Mouse (Mus musculus): Measurements from ENCODE around the gene Prop1. TPM values are rescaled to one million over a fixed set of nuclear protein-coding genes. Genes with fewer than 3 reads are reported as not detected.

Gene Prop1
- polyA plus RNA-seq, 1 experiment from 2014 or later: not detected

DNA sequence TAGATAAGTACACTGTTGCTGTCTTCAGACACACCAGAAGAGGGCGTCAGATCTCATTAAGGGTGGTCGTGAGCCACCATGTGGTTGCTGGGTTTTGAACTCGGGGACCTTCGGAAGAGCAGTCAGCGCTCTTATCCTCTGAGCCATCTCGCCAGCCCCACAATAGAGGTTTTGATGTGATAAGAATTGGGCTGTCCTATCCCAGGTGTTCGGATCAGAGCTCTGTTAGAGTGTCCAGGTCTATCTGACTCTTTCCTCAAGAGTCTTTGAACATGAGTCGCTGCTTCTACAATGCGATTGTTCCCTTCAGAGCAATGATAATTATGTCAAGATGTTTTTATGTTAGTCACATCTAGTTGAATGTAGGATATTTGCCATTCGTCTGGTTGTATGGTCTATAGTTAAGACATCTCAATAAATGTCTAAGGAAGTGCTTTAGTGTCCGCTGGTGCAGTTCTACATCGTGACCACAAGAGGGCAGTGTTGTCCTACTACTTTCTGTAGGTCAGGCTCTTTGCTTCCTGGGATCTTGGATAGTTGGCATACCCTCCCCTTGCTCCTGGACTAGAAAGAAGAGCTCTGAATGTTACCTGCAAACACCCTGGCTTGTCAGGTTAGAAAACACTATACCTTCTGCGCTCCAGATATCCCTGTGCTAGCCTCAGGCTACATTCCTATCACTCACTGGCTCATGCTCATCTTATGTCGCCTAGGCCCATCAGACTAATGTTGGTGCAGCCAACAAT lies 13.8 kb downstream of the Prop1 start:
- ATAC-seq (ENCODE audit: low FRiP score): peak; percentile 51
- peak; percentile 89 for DNase-seq (ENCODE audit: low spot score)
- WGBS: 37% methylated on average over 14 of the region's 14 CpGs

DNA sequence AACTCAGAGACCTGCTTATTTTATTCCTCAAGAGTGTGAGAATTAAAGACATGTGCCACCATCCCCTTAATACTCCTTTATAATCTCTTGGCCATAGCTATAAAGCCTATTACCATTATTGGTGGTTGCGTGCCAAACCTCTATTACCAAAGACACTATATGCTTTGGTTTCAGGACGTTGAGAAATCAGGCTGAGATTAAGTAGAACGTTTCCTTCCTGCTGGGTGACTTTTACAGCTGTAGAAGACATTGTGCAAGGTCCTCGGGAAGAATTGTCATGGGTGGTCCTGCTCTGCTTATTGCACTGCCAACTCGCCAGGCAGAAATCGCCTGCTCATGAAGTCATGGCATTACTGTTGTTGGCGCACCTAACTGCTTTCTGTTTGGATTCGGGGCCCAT lies 15.1 kb downstream of the Prop1 start:
- Histone ChIP-seq H3K9me3 (ENCODE audit: control insufficient read depth, low read length) (no peaks in the 10 kb centered on the region), H3K27me3 (ENCODE audit: control insufficient read depth, insufficient read depth, low read length) (no peaks in the 10 kb centered on the region), H3K4me1 (replicated peaks; ENCODE audit: control insufficient read depth, insufficient read depth, low read length) (no peaks in the 10 kb centered on the region), H3K4me2 (replicated peaks) (no peak overlapping the region), H3K4me3 (replicated peaks; ENCODE audit: low read length) (no peak overlapping the region), H3K27ac (no peak overlapping the region), H3K9ac (no peak overlapping the region), H3K36me3 (replicated peaks; ENCODE audit: control insufficient read depth, insufficient read depth) (no peaks in the 10 kb centered on the region)
- no peak for DNase-seq (ENCODE audit: low spot score)
- ATAC-seq (ENCODE audit: low FRiP score): no peak
- WGBS: 78% methylated on average over 8 of the region's 8 CpGs

More for the DNA sequence above, 13.8 kb downstream of the Prop1 start:
- H3K4me3 ChIP-seq (replicated peaks; ENCODE audit: low read length): no peak overlapping the region
- no peaks in the 10 kb centered on the region for H3K27me3 ChIP-seq (ENCODE audit: control insufficient read depth, insufficient read depth, low read length)
- H3K4me2 ChIP-seq (replicated peaks): no peak overlapping the region
- H3K4me1 ChIP-seq (replicated peaks; ENCODE audit: control insufficient read depth, insufficient read depth, low read length): no peaks in the 10 kb centered on the region
- H3K9ac ChIP-seq: no peak overlapping the region
- no peaks in the 10 kb centered on the region for H3K9me3 ChIP-seq (ENCODE audit: control insufficient read depth, low read length)
- H3K36me3 ChIP-seq (replicated peaks; ENCODE audit: control insufficient read depth, insufficient read depth): no peaks in the 10 kb centered on the region
- H3K27ac ChIP-seq: no peak overlapping the region

DNA sequence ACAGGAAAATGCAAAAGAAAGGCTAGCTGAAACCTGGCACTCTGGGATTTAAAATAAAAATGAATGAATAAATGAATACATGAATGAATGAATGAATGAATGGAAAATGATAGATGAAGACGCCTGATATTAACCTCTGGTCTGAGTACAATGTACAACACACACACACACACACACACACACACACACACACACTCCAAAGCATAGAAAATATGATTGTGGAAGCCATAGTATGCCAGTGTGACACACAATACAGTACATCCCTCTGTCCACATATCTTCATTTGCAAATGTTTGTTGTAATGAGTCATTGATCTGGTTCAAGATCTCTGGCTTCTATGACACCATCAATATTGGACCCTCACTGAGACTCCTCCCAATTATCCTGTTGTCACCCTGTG lies 21.5 kb downstream of the Prop1 start:
- peaks cover 5% of the 10 kb centered on the region; the same call in 1 of the 2 replicates for H3K4me1 ChIP-seq (replicated peaks; ENCODE audit: control insufficient read depth, insufficient read depth, low read length)
- H3K27me3 ChIP-seq (ENCODE audit: control insufficient read depth, insufficient read depth, low read length): no peaks in the 10 kb centered on the region
- peak overlapping the region; percentile 55; the same call in 1 of the 2 replicates for H3K4me3 ChIP-seq (replicated peaks; ENCODE audit: low read length)
- DNase-seq (ENCODE audit: low spot score) (no peak), ATAC-seq (ENCODE audit: low FRiP score) (no peak)
- H3K9me3 ChIP-seq (ENCODE audit: control insufficient read depth, low read length): no peaks in the 10 kb centered on the region
- H3K4me2 ChIP-seq (replicated peaks): peak overlapping the region; percentile 86
- WGBS: 56% methylated on average over 1 of the region's 1 CpGs
- no peaks in the 10 kb centered on the region for H3K36me3 ChIP-seq (replicated peaks; ENCODE audit: control insufficient read depth, insufficient read depth)
- H3K27ac ChIP-seq: peak overlapping the region; percentile 81
- H3K9ac ChIP-seq: peak overlapping the region; percentile 42

DNA sequence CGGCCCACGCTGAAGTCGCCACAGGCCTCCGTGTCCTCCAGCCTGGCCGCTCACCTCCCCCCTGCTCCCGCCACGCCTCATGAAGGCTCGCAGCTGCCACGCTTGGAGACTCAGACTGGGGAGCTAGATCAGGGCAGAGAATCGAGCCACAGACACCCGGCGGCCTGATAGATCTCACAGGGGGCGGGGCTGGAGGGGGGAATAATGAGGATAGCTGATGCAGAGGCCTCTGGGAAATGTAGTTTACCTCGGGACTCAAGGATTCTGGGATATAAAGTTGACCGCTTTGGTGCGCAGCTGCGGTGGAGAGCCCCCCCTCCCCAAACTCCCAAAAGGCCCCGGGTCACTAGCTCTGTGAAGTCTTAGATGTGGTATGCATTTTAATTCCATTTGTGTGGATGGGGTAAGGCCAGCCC lies 22.1 kb downstream of the Prop1 start, which contains the start of gene Zfp354b:
Gene Zfp354b (minus strand): TSS at position 183 of the 416 bp plus-strand sequence.
- Histone ChIP-seq H3K27me3 (ENCODE audit: control insufficient read depth, insufficient read depth, low read length) (no peaks in the 10 kb centered on the region), H3K9me3 (ENCODE audit: control insufficient read depth, low read length) (no peaks in the 10 kb centered on the region), H3K4me3 (replicated peaks; ENCODE audit: low read length) (peak within 1 kb of the TSS; percentile 55), H3K4me2 (replicated peaks) (peak within 1 kb of the TSS; percentile 86), H3K4me1 (replicated peaks; ENCODE audit: control insufficient read depth, insufficient read depth, low read length) (peaks cover 5% of the 10 kb centered on the region; the same call in 1 of the 2 replicates), H3K27ac (peak within 1 kb of the TSS; percentile 81), H3K36me3 (replicated peaks; ENCODE audit: control insufficient read depth, insufficient read depth) (no peaks in the 10 kb centered on the region), H3K9ac (peak within 1 kb of the TSS; percentile 73)
- DNase-seq (ENCODE audit: low spot score): peak; percentile 94
- ATAC-seq (ENCODE audit: low FRiP score): peak; percentile 96
- WGBS: under 1% methylated on average over 18 of the region's 18 CpGs

DNA sequence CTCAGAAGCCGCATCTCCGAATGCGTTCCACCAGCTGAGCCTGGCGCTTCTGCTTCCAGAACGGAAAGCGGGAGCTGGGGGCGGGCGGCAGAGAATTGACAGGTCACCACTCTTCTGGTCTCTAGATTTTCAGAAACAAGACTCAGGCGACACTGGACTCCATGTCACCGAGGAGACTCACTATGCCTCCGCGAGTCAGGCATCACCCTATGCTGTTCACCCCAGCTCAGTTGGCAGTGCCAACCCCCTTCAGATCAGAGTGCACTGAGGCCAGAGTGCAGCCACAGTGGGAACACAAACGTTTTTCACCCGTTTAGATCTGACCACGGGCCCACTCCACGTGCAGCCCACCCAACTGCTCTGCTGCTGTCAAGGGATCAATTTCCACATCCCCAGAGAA lies 22.5 kb downstream of the Prop1 start:
- Histone ChIP-seq H3K4me1 (replicated peaks; ENCODE audit: control insufficient read depth, insufficient read depth, low read length) (peaks cover 5% of the 10 kb centered on the region; the same call in 1 of the 2 replicates), H3K9me3 (ENCODE audit: control insufficient read depth, low read length) (no peaks in the 10 kb centered on the region)
- WGBS: under 1% methylated on average over 16 of the region's 16 CpGs

DNA sequence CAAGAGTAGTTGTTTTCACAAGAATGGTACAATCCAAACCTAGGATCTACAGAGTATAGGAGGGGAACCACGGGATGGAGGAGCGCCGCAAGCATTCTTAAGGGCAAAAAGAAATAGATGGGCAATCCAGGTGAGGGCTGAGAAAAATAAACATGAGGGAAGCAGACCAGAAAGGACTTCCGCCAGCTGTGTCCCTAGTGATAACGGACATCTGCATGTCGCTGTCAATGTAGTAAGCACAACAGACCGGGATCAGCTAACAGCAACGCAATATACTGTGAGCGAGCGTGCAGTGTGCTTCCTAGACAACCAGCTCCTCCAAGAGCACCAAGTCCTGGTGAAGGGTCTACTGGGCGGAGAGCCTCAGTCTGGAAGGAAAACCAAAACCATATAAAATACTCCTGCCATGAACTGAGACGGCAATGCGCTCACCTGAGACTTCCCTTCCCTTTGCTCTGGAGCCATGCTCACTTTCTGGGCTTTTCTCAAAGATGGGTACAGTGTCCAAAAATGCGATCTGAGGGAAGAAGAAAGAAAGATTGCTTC lies 23.0 kb downstream of the Prop1 start:
- Histone ChIP-seq H3K4me3 (replicated peaks; ENCODE audit: low read length) (peak overlapping the region; percentile 55), H3K9me3 (ENCODE audit: control insufficient read depth, low read length) (no peaks in the 10 kb centered on the region), H3K27ac (peak overlapping the region; percentile 81), H3K4me1 (replicated peaks; ENCODE audit: control insufficient read depth, insufficient read depth, low read length) (peaks cover 5% of the 10 kb centered on the region; the same call in 1 of the 2 replicates), H3K27me3 (ENCODE audit: control insufficient read depth, insufficient read depth, low read length) (no peaks in the 10 kb centered on the region), H3K9ac (peak overlapping the region; percentile 73), H3K36me3 (replicated peaks; ENCODE audit: control insufficient read depth, insufficient read depth) (no peaks in the 10 kb centered on the region), H3K4me2 (replicated peaks) (peak overlapping the region; percentile 86)
- WGBS: 27% methylated on average over 14 of the region's 14 CpGs
- ATAC-seq (ENCODE audit: low FRiP score) (no peak), DNase-seq (ENCODE audit: low spot score) (peak; percentile 44)

More for the DNA sequence above, 22.5 kb downstream of the Prop1 start:
- ATAC-seq (ENCODE audit: low FRiP score): peak; percentile 67
- peak overlapping the region; percentile 81 for H3K27ac ChIP-seq
- peak overlapping the region; percentile 55 for H3K4me3 ChIP-seq (replicated peaks; ENCODE audit: low read length)
- no peaks in the 10 kb centered on the region for H3K27me3 ChIP-seq (ENCODE audit: control insufficient read depth, insufficient read depth, low read length)
- H3K4me2 ChIP-seq (replicated peaks): peak overlapping the region; percentile 86
- peak overlapping the region; percentile 73 for H3K9ac ChIP-seq
- H3K36me3 ChIP-seq (replicated peaks; ENCODE audit: control insufficient read depth, insufficient read depth): no peaks in the 10 kb centered on the region
- DNase-seq (ENCODE audit: low spot score): peak; percentile 40

DNA sequence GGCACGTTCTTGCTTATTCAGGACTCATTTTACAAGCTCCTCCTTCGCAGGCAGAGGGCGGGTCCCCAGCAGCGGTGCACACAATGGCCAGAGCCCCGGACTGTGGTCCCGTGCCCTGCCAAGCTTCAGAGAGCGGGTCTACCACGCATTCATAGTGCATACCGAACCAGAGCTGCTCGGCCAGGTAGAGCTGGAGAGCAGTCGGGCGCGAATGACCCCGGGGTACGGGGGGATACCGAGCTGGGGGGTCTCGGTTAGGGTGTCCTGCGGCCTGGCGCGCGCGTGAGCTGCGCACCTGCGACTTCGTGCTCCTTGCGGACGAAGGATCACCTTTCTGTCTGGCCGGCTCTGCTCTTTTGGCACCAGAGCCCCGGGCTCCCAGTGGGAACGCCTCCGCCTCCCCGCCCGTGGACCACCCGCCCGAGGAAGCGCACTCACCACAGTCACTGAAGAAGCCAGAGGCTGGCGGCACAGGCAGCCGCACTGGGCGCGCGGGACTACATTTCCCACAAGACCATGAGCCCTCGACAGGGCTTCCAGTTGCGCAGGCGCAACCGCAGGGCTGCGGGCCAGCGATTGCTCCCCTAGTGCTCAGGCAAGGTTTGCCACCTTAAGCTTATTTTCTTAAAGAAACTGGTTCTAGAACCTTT lies 37.8 kb downstream of the Prop1 start, which contains the start of gene Zfp2:
Gene Zfp2 (minus strand): TSS at position 495 of the 650 bp plus-strand sequence.
- ATAC-seq (ENCODE audit: low FRiP score) (peak; percentile 97), DNase-seq (ENCODE audit: low spot score) (peak; percentile 93)
- Histone ChIP-seq H3K9ac (peak within 1 kb of the TSS; percentile 97), H3K36me3 (replicated peaks; ENCODE audit: control insufficient read depth, insufficient read depth) (peaks cover 27% of the 10 kb centered on the region), H3K27me3 (ENCODE audit: control insufficient read depth, insufficient read depth, low read length) (no peaks in the 10 kb centered on the region), H3K4me3 (replicated peaks; ENCODE audit: low read length) (peak within 1 kb of the TSS; percentile 78), H3K4me2 (replicated peaks) (peak within 1 kb of the TSS; percentile 50), H3K27ac (peak within 1 kb of the TSS; percentile 92), H3K4me1 (replicated peaks; ENCODE audit: control insufficient read depth, insufficient read depth, low read length) (peaks cover 6% of the 10 kb centered on the region), H3K9me3 (ENCODE audit: control insufficient read depth, low read length) (peaks cover 36% of the 10 kb centered on the region)
- WGBS: under 1% methylated on average over 47 of the region's 47 CpGs

DNA sequence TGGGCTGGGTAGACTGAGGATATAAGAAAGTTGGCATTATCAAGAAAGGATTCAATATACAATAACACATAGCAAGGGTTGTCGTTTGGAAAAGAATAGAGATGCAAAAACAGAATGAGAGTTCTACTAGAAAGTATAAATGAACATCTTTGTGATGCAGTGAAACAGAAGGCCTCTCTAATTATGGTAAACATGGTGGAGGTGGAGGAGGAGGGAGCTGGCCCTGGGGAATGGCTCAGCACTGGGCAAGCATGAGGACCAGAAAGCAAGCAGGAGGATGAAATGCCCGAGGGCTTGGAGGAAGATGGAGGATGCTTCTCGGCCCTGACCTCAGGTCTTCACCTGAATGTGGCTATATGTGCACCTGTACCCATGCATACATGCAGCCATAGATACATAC lies 39.1 kb downstream of the Prop1 start:
- ATAC-seq (ENCODE audit: low FRiP score) (no peak), DNase-seq (ENCODE audit: low spot score) (no peak)
- Histone ChIP-seq H3K4me1 (replicated peaks; ENCODE audit: control insufficient read depth, insufficient read depth, low read length) (peaks cover 6% of the 10 kb centered on the region), H3K9ac (no peak overlapping the region), H3K27ac (no peak overlapping the region), H3K36me3 (replicated peaks; ENCODE audit: control insufficient read depth, insufficient read depth) (peaks cover 40% of the 10 kb centered on the region), H3K4me3 (replicated peaks; ENCODE audit: low read length) (0 out of 2 replicates have a peak overlapping the region, but pooled peaks have one; percentile 78), H3K27me3 (ENCODE audit: control insufficient read depth, insufficient read depth, low read length) (no peaks in the 10 kb centered on the region), H3K9me3 (ENCODE audit: control insufficient read depth, low read length) (peaks cover 44% of the 10 kb centered on the region), H3K4me2 (replicated peaks) (peak overlapping the region; percentile 50; the same call in 1 of the 2 replicates)
- WGBS: 96% methylated on average over 3 of the region's 3 CpGs

DNA sequence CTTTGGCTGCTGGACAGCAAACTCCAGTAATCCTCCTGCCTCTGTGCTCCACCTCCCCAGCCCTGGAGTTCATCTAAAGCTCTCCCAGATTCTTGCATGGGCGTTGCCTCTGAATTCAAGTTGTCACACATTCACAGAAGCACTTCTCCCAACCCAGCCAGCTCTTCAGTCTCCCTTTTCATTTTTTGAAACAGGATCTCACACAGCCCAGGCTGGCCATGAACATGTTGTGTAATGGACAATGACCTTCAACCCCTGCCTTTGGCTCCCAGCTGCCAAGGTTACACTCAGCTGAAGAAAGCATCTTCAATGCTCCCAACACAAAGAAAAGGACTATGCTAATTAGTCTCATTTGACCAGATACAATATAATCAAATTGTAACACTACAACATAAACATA lies 40.3 kb downstream of the Prop1 start:
- no peak overlapping the region for H3K4me2 ChIP-seq (replicated peaks)
- H3K27me3 ChIP-seq (ENCODE audit: control insufficient read depth, insufficient read depth, low read length): no peaks in the 10 kb centered on the region
- no peak overlapping the region for H3K9ac ChIP-seq
- no peak for ATAC-seq (ENCODE audit: low FRiP score)
- H3K9me3 ChIP-seq (ENCODE audit: control insufficient read depth, low read length): peaks cover 55% of the 10 kb centered on the region
- DNase-seq (ENCODE audit: low spot score): no peak
- H3K4me1 ChIP-seq (replicated peaks; ENCODE audit: control insufficient read depth, insufficient read depth, low read length): peaks cover 6% of the 10 kb centered on the region
- H3K4me3 ChIP-seq (replicated peaks; ENCODE audit: low read length): no peak overlapping the region
- no peak overlapping the region for H3K27ac ChIP-seq
- WGBS: 93% methylated on average over 1 of the region's 1 CpGs
- peaks cover 52% of the 10 kb centered on the region for H3K36me3 ChIP-seq (replicated peaks; ENCODE audit: control insufficient read depth, insufficient read depth)

Data from hindbrain, embryonic 14.5 days (tissue).